Mouse (Mus musculus) stomach, embryonic 16.5 days (tissue): ENCODE measurements around the gene Hebp1. TPM values are rescaled to one million over a fixed set of nuclear protein-coding genes. Genes with fewer than 3 reads are reported as not detected.

Source experiments
- ATAC-seq: fragments of 200-750 bp; cut with Nextera tagmentation; 2 replicates; pipeline ENCODE4 v1.8.0; 2017; ENCODE audit warnings: moderate number of reproducible peaks, moderate TSS enrichment; ENCODE audit not compliant: insufficient read depth, low FRiP score
- H3K27ac ChIP-seq: fragments of 300-500 bp; sonication (generic); 2 replicates; pipeline ENCODE4 v1.5.1; 2014; ENCODE audit warnings: low read length
- H3K27me3 ChIP-seq: fragments of 300-500 bp; sonication (generic); 2 replicates; pipeline ENCODE4 v1.6.1; 2014; ENCODE audit warnings: low read length, control low read depth, mixed read lengths; ENCODE audit not compliant: control insufficient read depth, insufficient read depth
- H3K36me3 ChIP-seq: fragments of 300-500 bp; sonication (generic); 2 replicates; pipeline ENCODE4 v1.6.1; 2014; ENCODE audit warnings: low read length; ENCODE audit not compliant: control insufficient read depth, insufficient read depth
- H3K4me1 ChIP-seq: fragments of 300-500 bp; sonication (generic); 2 replicates; pipeline ENCODE4 v1.6.1; 2014; ENCODE audit warnings: low read length, control low read depth, mixed read lengths; ENCODE audit not compliant: control insufficient read depth, insufficient read depth
- H3K4me2 ChIP-seq: fragments of 300-500 bp; sonication (generic); 2 replicates; pipeline ENCODE4 v1.6.1; 2014; ENCODE audit warnings: low read depth, low read length, mixed read lengths
- H3K4me3 ChIP-seq: fragments of 300-500 bp; sonication (generic); replicated peaks from 2 replicates; pipeline ENCODE4 v1.5.1; 2014; ENCODE audit warnings: mild to moderate bottlenecking, low read length
- H3K9ac ChIP-seq: fragments of 300-500 bp; sonication (generic); 2 replicates; pipeline ENCODE4 v1.6.1; 2014; ENCODE audit warnings: low read length
- H3K9me3 ChIP-seq: fragments of 300-500 bp; sonication (generic); replicated peaks from 2 replicates; pipeline ENCODE4 v1.6.1; 2016; ENCODE audit warnings: low read length, control low read depth; ENCODE audit not compliant: control insufficient read depth
- WGBS: fragments of 180-500 bp; shearing (Covaris S2); extraction: QIAGEN DNeasy Blood & Tissue Kit; methylation state at CpG from one replicate; pipeline ENCODE4 v1.1.7; 2014; 5-methylcytosine and 5-hydroxymethylcytosine counted together
- polyA plus RNA-seq: library from polyadenylated mRNA; unstranded; fragments of >200 nt; fragmentation: Nextera tagmentation; extraction: Ambion mirVana; gene quantifications from 2 replicates; pipeline ENCODE4 v1.2.1, GENCODE M21; 2015

Hebp1 gene
- polyA plus RNA-seq, 1 experiment from 2014 or later, result 37.7 TPM

- Histone ChIP-seq H3K9me3 (no peaks in the 10 kb centered on the region), H3K36me3 (no peaks in the 10 kb centered on the region), H3K9ac (no peak overlapping the region), H3K4me3 (no peak overlapping the region), H3K4me1 (peaks cover 28% of the 10 kb centered on the region), H3K4me2 (no peak overlapping the region), H3K27ac (no peak overlapping the region), H3K27me3 (no peaks in the 10 kb centered on the region)
- 92% methylated on average over 3 of the region's 3 CpGs for WGBS
- no peak for ATAC-seq
These were observed 35.5 kb downstream of the Hebp1 start for GRCm38 (mm10) chr6:135162311-135162710.

GRCm38 (mm10) chr6:135161356-135161755 is 36.5 kb downstream of the Hebp1 start:
- H3K36me3 ChIP-seq, result no peaks in the 10 kb centered on the region
- no peaks in the 10 kb centered on the region for H3K9me3 ChIP-seq
- WGBS, result 56% methylated on average over 4 of the region's 4 CpGs
- peaks cover 18% of the 10 kb centered on the region for H3K4me1 ChIP-seq
- ATAC-seq, result no peak
- H3K4me3 ChIP-seq, result no peak overlapping the region
- no peak overlapping the region for H3K27ac ChIP-seq
- no peak overlapping the region for H3K4me2 ChIP-seq
- no peak overlapping the region for H3K9ac ChIP-seq
- no peaks in the 10 kb centered on the region for H3K27me3 ChIP-seq

GRCm38 (mm10) chr6:135158509-135158908 is 39.3 kb downstream of the Hebp1 start:
- no peak overlapping the region for H3K9ac ChIP-seq
- H3K27me3 ChIP-seq, result no peaks in the 10 kb centered on the region
- H3K9me3 ChIP-seq, result no peaks in the 10 kb centered on the region
- peaks cover 10% of the 10 kb centered on the region for H3K4me1 ChIP-seq
- H3K4me2 ChIP-seq, result no peak overlapping the region
- no peak overlapping the region for H3K4me3 ChIP-seq
- 65% methylated on average over 4 of the region's 4 CpGs for WGBS
- ATAC-seq, result no peak
- H3K36me3 ChIP-seq, result no peaks in the 10 kb centered on the region
- no peak overlapping the region for H3K27ac ChIP-seq

- Histone ChIP-seq H3K4me1 (peaks cover 5% of the 10 kb centered on the region; the same call in 1 of the 2 replicates), H3K36me3 (no peaks in the 10 kb centered on the region), H3K4me2 (no peak overlapping the region), H3K9me3 (no peaks in the 10 kb centered on the region), H3K27me3 (no peaks in the 10 kb centered on the region), H3K9ac (no peak overlapping the region), H3K27ac (no peak overlapping the region), H3K4me3 (no peak overlapping the region)
- no peak for ATAC-seq
- 58% methylated on average over 4 of the region's 4 CpGs for WGBS
These were observed 40.3 kb downstream of the Hebp1 start for GRCm38 (mm10) chr6:135157496-135157895.

- WGBS, result 72% methylated on average over 8 of the region's 8 CpGs
- peaks cover 5% of the 10 kb centered on the region; the same call in 1 of the 2 replicates for H3K4me1 ChIP-seq
- no peaks in the 10 kb centered on the region for H3K36me3 ChIP-seq
- H3K27ac ChIP-seq, result no peak overlapping the region
- H3K27me3 ChIP-seq, result no peaks in the 10 kb centered on the region
- ATAC-seq, result no peak
- no peak overlapping the region for H3K4me2 ChIP-seq
- no peak overlapping the region for H3K9ac ChIP-seq
- no peaks in the 10 kb centered on the region for H3K9me3 ChIP-seq
- no peak overlapping the region for H3K4me3 ChIP-seq
These were observed 41.2 kb downstream of the Hebp1 start for GRCm38 (mm10) chr6:135156597-135156996.

GRCm38 (mm10) chr6:135153719-135154118 is 44.1 kb downstream of the Hebp1 start:
- Histone ChIP-seq H3K27ac (no peak overlapping the region), H3K4me3 (no peak overlapping the region), H3K4me2 (no peak overlapping the region), H3K27me3 (no peaks in the 10 kb centered on the region), H3K9me3 (no peaks in the 10 kb centered on the region), H3K4me1 (no peaks in the 10 kb centered on the region), H3K36me3 (no peaks in the 10 kb centered on the region), H3K9ac (no peak overlapping the region)
- 80% methylated on average over 5 of the region's 5 CpGs for WGBS
- no peak for ATAC-seq

GRCm38 (mm10) chr6:135150311-135150710 is 47.5 kb downstream of the Hebp1 start:
- Histone ChIP-seq H3K27me3 (no peaks in the 10 kb centered on the region), H3K9me3 (no peaks in the 10 kb centered on the region), H3K4me1 (no peaks in the 10 kb centered on the region), H3K9ac (no peak overlapping the region), H3K27ac (no peak overlapping the region), H3K36me3 (no peaks in the 10 kb centered on the region), H3K4me2 (no peak overlapping the region), H3K4me3 (no peak overlapping the region)
- no peak for ATAC-seq
- WGBS, result 31% methylated on average over 5 of the region's 5 CpGs

GRCm38 (mm10) chr6:135149722-135150121 is 48.1 kb downstream of the Hebp1 start:
- WGBS, result 79% methylated on average over 4 of the region's 4 CpGs
- H3K4me2 ChIP-seq, result no peak overlapping the region
- no peaks in the 10 kb centered on the region for H3K9me3 ChIP-seq
- H3K27me3 ChIP-seq, result no peaks in the 10 kb centered on the region
- no peak overlapping the region for H3K9ac ChIP-seq
- no peaks in the 10 kb centered on the region for H3K4me1 ChIP-seq
- no peak for ATAC-seq
- H3K4me3 ChIP-seq, result no peak overlapping the region
- H3K27ac ChIP-seq, result no peak overlapping the region
- H3K36me3 ChIP-seq, result no peaks in the 10 kb centered on the region

GRCm38 (mm10) chr6:135149175-135149574 is 48.6 kb downstream of the Hebp1 start:
- H3K27me3 ChIP-seq, result no peaks in the 10 kb centered on the region
- no peaks in the 10 kb centered on the region for H3K4me1 ChIP-seq
- H3K36me3 ChIP-seq, result no peaks in the 10 kb centered on the region
- no peak overlapping the region for H3K4me2 ChIP-seq
- no peak overlapping the region for H3K9ac ChIP-seq
- ATAC-seq, result no peak
- 83% methylated on average over 4 of the region's 4 CpGs for WGBS
- no peaks in the 10 kb centered on the region for H3K9me3 ChIP-seq
- no peak overlapping the region for H3K27ac ChIP-seq
- H3K4me3 ChIP-seq, result no peak overlapping the region

GRCm38 (mm10) chr6:135148506-135148905 is 49.3 kb downstream of the Hebp1 start:
- H3K36me3 ChIP-seq, result no peaks in the 10 kb centered on the region
- no peaks in the 10 kb centered on the region for H3K27me3 ChIP-seq
- no peak for ATAC-seq
- no peak overlapping the region for H3K4me3 ChIP-seq
- no peaks in the 10 kb centered on the region for H3K9me3 ChIP-seq
- H3K4me2 ChIP-seq, result no peak overlapping the region
- H3K9ac ChIP-seq, result no peak overlapping the region
- no peak overlapping the region for H3K27ac ChIP-seq
- H3K4me1 ChIP-seq, result no peaks in the 10 kb centered on the region
- WGBS, result 52% methylated on average over 1 of the region's 1 CpGs
